Mouse (Mus musculus) ZHBTc4 (cell line): Measurements from ENCODE around the gene Ccdc22.

Experiments
- DNase-seq: peaks from one replicate; pipeline ENCODE4 v3.0.0-alpha.2; 2011; ENCODE audit warnings: low read depth, low spot score

Gene Ccdc22

GRCm38 (mm10) chrX:7573176-7574086, 31.9 kb downstream of the Ccdc22 start, which contains the start of gene Foxp3:
TSS of gene Foxp3 (plus strand) at chrX:7573644.
- DNase-seq, result peak; percentile 32

- no peak for DNase-seq
These were observed 32.9 kb downstream of the Ccdc22 start for GRCm38 (mm10) chrX:7572466-7572865.

DNA sequence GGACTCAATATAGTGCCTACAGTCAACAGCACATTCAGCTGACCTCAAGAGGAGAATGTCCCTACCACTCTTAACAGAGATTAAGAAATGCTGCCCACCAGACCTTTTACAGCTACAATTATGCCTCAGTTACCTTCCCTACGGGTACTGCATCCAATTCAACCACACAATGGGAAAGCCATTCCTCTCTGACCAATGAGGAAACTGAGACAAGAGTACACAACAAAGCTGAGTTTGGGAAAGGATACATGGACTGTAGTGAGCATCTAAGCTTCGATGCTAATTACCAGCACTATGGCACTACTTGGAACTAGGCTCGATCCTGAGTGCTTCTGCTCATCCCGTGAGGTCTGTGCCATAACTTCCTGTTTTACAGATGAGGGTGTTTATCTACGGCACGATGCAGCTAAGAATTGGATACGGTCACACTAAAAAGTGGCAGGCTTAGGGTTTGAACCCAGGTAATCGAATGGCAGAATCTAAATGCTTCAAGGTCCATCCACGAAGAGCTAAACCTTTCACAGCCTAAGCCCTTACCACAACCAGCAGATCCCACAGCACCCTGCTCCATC, 33.7 kb downstream of the Ccdc22 start:
- no peak for DNase-seq

- DNase-seq, result no peak
These were observed 34.7 kb downstream of the Ccdc22 start for GRCm38 (mm10) chrX:7570481-7571175.

DNA sequence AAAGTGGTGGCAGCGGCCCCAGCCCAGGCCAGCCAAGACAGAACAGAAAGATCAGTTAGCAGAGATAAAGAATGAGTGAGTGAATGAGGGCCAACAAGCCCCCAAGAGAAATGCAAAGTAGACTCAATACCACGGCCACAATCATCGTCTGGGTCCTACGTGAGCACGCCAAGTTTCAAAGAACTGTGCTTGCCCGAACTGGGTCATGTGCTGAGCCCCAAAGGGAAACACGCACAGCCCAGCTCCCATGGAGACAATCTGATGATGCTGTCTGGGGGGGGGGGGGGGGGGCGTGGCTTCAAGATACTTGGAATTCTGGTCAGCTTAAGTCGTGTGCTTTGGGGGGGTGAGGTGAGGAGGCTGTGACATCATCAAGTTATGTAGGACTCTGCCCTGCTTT, 37.8 kb downstream of the Ccdc22 start:
- DNase-seq, result no peak

DNA sequence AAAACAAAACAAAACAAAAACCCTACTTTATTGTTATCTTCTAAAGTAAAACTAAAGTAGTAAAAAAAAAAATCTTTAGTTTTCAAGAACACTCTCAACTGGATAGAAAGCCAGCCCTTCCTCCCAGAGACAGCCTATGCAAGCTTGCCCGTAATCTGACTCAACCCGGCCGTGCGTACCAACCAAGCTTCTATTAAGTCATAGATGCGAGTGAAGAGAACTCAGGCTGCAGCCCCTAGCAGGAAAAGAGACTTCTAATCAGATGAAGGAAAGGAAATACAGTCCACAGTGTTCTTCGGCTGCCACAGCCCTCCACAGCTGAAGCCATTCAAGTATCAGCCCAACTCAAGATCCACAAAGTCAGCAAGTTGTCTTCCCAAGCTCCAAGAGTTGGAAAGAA, 39.0 kb downstream of the Ccdc22 start:
- DNase-seq, result no peak

- peak; percentile 34 for DNase-seq
These were observed 42.2 kb downstream of the Ccdc22 start for GRCm38 (mm10) chrX:7563076-7563475.

- DNase-seq, result no peak
These were observed 51.8 kb downstream of the Ccdc22 start for GRCm38 (mm10) chrX:7553474-7553873.
